Mouse (Mus musculus) thymus, postnatal 0 days (tissue): Measurements from ENCODE around the gene Tmf1. TPM values are rescaled to one million over a fixed set of nuclear protein-coding genes. Genes with fewer than 3 reads are reported as not detected.

Experiments
- DNase-seq: peaks from one replicate; pipeline ENCODE4 v3.0.0-alpha.2; 2015; ENCODE audit warnings: low spot score
- polyA plus RNA-seq: library from polyadenylated mRNA; unstranded; fragments of >200 nt; fragmentation: Nextera tagmentation; extraction: Ambion mirVana; gene quantifications from 2 replicates; pipeline ENCODE4 v1.2.1, GENCODE M21; 2015

The Tmf1 gene
- 43.9 and 50.8 TPM in 2 replicates for polyA plus RNA-seq

- DNase-seq = peak; percentile 96
Measured at GRCm38 (mm10) chr6:97178491-97179366, at the start of gene Tmf1. Gene Tmf1 (minus strand): TSS chr6:97179122.

DNA sequence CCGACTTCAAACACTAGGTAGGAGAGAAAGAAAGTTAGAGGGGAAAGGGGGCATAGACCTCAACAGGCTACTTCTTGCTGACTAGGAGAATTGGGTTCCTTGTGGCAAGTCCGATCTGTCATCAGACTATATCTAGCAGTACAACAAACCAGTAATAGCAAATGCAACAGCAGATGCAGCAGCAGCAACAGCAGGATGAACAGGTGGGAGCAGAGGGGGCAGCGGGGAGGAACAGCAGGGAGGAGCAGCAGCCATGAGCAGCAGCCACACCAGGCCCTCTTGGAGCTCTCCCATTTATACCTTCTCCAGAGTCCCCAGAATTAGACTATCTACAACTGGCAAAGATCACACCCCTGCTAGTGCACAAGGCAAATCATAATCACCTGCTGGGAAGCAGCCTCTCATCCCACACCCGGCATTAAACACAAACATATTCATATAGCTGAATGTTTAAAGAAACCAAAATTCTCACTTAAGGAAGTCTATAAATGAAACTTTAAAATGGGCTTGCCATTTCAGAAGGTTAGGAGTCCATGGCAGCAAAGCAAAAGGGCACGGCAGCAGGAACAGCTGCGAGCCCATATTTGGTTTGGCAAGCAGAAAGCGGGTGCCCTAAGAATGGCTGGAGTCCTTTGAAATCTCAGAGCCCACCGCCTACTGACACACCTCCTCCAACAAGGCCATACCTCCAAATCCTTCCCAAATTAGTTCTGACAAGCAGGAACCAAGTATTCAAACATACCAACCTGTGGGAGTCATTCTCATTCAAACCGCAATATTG is 48.3 kb upstream of the Tmf1 start:
- no peak for DNase-seq

DNA sequence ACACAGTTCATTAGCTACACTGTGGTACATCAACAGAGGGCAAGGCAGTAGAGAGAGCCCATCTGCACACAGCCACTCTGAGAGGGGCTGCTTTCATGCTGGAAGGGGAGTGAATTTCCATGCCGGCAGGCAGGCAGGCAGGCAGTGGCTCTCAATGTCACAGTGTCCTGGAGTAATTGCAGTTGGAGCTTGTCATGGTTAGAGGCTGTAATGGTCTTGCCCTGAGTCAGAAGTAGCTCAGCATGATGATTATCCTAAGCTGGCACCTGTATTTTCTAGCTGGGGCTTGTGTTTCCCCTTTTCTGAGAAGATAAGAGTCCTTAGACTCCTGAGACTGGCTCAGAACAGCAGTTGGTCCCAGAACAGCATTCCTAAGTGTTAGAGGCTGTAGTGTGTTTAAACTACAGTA is 47.2 kb upstream of the Tmf1 start:
- no peak for DNase-seq

GRCm38 (mm10) chr6:97224505-97224904 is 45.6 kb upstream of the Tmf1 start:
- no peak for DNase-seq

- no peak for DNase-seq
Measured at GRCm38 (mm10) chr6:97223566-97223965, 44.6 kb upstream of the Tmf1 start.

GRCm38 (mm10) chr6:97222931-97223467 is 44.1 kb upstream of the Tmf1 start:
- peak; percentile 36 for DNase-seq

DNA sequence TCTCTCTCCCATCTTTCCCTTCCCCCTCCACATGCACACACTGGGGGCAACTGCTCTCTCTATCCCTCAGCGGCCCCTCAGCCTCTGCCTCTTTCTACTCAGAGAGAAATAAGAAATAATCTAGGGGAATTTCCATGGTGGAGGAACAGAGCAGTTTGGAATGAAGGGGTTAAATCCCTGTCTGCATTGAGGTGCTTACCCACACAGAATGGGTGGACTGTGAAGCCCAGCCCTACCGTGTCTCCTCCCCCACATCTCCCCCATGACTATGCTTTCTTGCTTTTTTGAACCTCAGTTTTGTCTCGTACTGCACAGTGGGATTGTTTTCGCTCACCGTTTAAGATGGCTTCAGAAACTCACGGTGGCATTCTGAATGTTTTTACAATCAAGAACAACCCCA is 43.4 kb upstream of the Tmf1 start:
- DNase-seq = peak; percentile 39

- peak; percentile 43 for DNase-seq
Measured at GRCm38 (mm10) chr6:97221205-97222025, 42.5 kb upstream of the Tmf1 start.

DNA sequence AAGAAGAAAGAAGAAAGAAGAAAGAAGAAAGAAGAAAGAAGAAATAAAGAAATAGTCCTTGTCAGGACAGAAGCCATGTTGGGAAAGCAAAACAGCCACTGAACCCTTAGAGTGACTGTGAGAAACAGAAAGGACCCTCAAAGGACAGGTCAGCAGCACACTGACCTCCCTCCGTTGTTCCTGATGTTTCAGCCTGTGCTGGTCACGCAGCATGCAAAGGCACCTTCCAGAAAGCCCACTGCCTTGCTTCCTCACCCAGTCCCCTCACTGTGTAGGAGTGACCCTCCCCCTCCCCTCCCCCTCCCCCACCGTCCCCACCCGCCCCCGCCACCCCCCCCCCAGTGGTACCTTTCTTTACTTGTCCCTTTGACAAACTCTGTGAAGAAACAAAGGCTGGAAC is 41.8 kb upstream of the Tmf1 start:
- DNase-seq = no peak

GRCm38 (mm10) chr6:97216154-97216821 is 37.4 kb upstream of the Tmf1 start:
- DNase-seq = no peak

DNA sequence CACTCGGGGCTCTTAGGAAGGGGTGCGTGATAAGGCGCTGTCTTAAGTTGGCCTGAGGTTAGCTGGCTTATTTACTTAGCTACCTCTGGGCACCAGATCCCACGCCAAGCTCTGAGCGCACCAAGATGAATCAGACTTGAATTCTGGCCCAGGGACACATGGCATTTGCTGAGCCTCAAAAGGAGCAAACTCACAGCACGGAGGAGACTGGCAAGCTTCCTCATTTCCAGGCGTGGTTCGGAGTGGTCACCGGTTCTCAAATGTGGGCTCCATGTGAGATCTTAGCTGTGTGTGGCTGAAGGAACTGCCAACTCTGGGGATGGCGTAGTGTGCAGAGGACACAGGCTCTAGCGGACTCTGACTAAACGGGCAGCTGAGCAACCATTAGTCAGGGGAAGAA is 33.1 kb upstream of the Tmf1 start:
- DNase-seq = peak; percentile 10

DNA sequence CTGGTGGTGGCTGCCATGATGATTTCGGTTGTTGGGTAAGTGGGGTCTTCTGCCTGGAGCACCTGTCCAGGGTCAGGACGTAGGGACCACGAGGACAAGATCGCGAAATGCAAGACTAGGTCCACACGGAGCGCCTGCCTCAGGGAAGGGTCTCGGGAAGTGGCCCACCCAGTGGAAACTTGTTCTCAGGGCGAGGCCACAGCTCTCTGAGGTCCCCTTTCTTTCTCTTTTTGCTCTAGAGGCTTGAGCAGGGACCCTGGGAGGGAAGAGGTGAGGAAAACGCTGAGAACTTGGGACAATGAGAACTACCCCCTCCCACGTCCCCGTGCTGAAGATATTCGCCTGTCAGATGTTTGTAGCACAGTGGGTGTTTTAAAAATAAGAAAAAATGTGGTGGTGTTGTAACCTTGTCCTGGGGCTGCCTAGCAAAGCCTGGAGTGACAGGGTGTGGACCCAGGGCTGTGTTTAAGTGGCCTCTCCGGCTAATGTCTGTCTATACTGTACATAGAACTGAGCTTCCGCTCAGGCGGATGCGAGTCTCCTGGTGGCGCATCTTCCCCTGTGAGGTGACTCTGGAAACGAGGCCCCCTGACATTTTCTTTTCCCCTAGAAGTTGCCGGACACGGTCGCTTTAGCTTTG is 32.2 kb upstream of the Tmf1 start:
- peak; percentile 66 for DNase-seq

DNA sequence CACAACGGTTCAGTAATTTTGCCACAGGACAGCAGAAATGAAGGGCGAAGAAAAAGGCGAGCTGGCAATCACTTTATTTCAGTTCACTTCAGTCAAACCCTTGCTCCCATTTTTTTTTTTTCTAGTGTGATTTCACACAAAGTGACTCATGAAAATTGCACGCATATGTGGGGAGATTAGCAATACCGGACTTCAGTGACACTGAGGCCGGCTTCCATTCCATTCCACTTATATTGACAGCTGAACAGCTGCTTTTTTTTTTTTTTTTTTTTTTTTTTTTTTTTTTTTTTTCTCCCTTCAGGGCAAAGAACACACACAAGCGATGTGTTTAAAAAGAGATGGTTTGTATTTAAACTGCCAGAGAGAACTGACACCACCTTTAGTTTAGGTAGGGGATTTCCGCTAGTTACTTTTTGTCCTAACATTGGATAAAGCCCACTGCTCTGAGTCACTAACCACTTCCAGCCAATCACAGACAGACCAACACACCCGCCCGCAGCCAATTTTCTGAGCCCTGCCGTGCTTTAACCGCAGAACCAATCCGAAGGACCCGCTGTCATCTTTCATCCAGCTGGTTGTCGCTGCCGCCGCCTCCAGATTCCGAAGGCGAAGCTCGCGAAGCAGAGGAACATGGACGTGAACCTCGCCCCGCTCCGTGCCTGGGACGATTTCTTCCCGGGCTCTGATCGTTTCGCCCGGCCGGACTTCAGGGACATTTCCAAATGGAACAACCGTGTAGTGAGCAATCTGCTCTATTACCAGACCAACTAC is 31.5 kb upstream of the Tmf1 start, which contains the start of gene Arl6ip5:
TSS of gene Arl6ip5 (plus strand) at position 499 of the 771 bp plus-strand sequence.
- DNase-seq = peak; percentile 94

DNA sequence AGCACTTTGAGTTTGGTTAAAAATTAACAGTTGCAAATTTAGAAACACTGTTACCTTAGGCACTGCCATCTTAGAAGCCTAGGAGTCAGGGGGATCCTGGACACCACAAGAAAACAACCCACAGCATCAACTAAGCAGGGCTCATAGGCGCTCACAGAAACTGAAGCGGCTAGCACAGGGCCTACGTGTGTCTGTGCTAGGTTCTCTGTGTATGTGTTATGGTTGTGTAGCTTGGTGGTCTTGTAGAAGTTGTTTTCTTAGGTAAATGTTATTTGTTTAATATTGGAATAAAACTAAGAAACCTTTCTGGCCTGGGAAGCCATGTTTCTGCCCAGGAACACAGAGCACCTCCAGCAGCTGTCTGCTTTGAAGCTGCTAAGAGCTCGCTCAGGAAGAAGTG is 30.8 kb upstream of the Tmf1 start:
- DNase-seq = peak; percentile 18

DNA sequence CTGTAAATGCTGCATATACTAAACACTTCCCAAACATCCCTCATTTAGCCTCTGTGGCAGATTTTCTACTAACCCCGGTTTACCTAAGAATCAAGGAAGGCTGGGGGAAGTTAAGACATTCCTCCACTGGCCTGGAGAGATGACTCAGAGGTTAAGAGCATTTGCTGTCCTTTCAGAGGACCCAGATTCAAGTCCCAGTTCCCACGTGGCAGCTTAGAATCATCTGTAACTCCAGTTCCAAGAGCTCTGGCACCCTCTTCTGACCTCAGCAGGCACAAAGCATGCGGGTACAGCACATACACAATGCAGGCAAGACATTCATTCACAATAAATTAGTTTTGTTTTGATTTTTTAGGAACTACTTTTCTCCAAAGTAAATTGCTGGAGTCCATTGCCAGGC is 30.3 kb upstream of the Tmf1 start:
- no peak for DNase-seq

DNA sequence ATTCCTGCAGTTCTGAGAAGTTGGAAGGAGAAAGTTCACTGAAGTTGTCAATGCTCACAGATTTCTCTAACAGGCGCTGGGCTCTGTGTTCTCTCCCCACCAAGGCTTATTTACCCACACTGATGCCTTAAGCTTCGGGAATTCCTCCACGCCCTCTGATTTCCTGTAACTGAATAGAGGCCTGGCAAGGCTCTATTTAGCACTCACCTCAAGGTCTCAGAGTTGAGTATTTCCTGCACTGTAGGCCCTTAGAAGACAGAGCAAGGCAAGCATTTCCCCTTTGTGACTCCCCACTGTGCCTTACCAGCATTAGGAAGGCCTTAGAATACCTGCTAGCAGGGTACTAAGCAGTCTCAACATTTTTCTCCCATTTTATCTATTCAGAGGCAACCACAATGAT is 29.5 kb upstream of the Tmf1 start:
- DNase-seq = peak; percentile 17

DNA sequence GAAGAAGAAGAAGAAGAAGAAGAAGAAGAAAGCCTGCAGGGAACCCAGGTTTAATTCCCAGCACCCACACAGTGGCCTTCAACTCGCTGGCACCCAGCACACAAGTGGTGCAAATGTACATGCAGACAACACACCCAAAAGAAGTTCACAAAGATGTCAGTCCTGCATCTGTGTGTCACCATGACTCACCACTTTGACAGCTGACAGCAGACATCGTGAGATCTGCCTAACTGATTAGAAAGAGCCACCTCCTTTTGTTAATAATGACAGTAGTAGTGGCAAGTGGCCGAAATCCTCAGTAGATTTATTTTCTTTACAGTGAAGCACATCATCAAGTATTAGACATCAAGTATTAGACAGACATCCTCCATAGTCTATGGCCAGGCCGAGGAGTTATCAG is 28.2 kb upstream of the Tmf1 start:
- DNase-seq = no peak

GRCm38 (mm10) chr6:97205439-97205885 is 26.5 kb upstream of the Tmf1 start, which contains the start of gene Uba3:
Gene Uba3 (minus strand): TSS chr6:97205647.
- DNase-seq = peak; percentile 98

GRCm38 (mm10) chr6:97204952-97205351 is 26.0 kb upstream of the Tmf1 start:
- no peak for DNase-seq
